Mouse (Mus musculus): ENCODE results near the gene Tnip3.

- TF ChIP-seq CTCF (IDR thresholded peaks at IDR 0.05; ENCODE audit: low read depth) (no peak), EP300 (optimal IDR thresholded peaks at IDR 0.05) (no peak)
Measured at GRCm38 (mm10) chr6:65542391-65542790, 17.3 kb downstream of the Tnip3 start.

Measured in stomach, postnatal 0 days (tissue).